Comparison of ENCODE assay signal across 7 mouse cellular contexts in the genomic region with DNA sequence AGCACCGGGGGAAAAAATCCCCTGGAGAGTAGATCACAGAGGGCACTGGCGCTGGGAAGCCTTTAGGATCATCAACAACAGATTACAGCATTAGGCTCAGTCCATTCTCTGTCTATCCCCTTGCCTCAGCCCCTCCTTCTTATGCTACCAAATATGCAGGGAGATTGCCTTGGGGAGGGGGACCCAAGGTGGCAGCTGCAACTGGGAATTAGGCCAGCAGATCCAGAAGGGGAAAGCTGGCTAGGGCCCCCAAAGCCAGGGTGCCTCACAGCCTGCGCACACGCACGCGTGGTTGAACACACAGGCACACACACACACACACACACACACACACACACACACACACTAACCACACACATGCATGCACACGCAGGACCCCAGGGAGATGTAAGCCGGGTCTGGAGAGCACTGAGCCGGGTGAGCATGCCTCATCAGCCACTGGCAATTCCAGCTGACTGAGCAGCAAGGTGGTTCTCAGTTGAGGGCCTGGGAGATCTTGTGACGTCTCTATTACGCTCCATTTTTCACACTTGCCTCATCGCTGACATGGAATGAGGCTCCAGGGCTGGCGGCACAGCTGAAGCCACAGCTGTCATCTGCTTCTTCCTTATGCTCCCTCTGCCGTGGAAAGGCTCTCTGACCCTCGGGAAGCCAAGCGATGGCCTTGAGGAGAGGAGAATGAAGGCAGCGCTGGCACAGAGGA. TPM values are rescaled to one million over a fixed set of nuclear protein-coding genes. Genes with fewer than 3 reads are reported as not detected.
DNase-seq lines count a peak whose midpoint lies in the region; ATAC-seq lines count a peak whose summit lies in the region.

No protein-coding gene starts in this region.

- 42% methylated on average over 17 of the region's 17 CpGs for WGBS in liver, embryonic 11.5 days
- 37% methylated on average over 17 of the region's 17 CpGs for WGBS in heart, embryonic 14.5 days
- 37% methylated on average over 17 of the region's 17 CpGs for WGBS in liver, embryonic 16.5 days (ENCODE audit: insufficient replicate concordance)

- H3K9ac ChIP-seq in liver, embryonic 11.5 days (ENCODE audit: low read depth, low read length) = no peak overlapping the region
- peak overlapping the region; percentile 34; the same call in 1 of the 2 replicates for H3K9ac ChIP-seq in heart, embryonic 14.5 days (ENCODE audit: low read length)
- no peak overlapping the region for H3K9ac ChIP-seq in liver, embryonic 16.5 days (ENCODE audit: low read depth, low read length)

- H3K4me3 ChIP-seq in liver, embryonic 11.5 days (ENCODE audit: low read depth, low read length) = no peak overlapping the region
- H3K4me3 ChIP-seq in heart, embryonic 14.5 days (ENCODE audit: control insufficient read depth in 1 of 2, insufficient read depth in 1 of 2, low read depth in 1 of 2, low read length in 2 of 2) = peak overlapping the region; percentile 4 to 15; a peak in 1 of 4 replicates
- no peak overlapping the region for H3K4me3 ChIP-seq in liver, embryonic 16.5 days (ENCODE audit: low read depth, low read length)

- no peak for DNase-seq in liver, embryonic 11.5 days (ENCODE audit: low spot score)
- no peak for DNase-seq in liver
- DNase-seq in cerebellum, adult 9-11 months = peak; percentile 62
- DNase-seq in adipocyte (ENCODE audit: low spot score) = no peak
- no peak for DNase-seq in ovary, adult 18-20 months (ENCODE audit: low spot score)

- no peak for ATAC-seq in liver, embryonic 11.5 days (replicated peaks; ENCODE audit: low FRiP score)
- ATAC-seq in heart, embryonic 14.5 days (ENCODE audit: insufficient number of reproducible peaks, insufficient read depth, low FRiP score, low read depth) = no peak
- no peak for ATAC-seq in liver, embryonic 16.5 days (ENCODE audit: low read depth)

- H3K4me2 ChIP-seq in liver, embryonic 11.5 days = peak overlapping the region; percentile 62
- H3K4me2 ChIP-seq in heart, embryonic 14.5 days (ENCODE audit: low read length) = peak overlapping the region; percentile 54
- 0 out of 2 replicates have a peak overlapping the region, but pooled peaks have one; percentile 5 for H3K4me2 ChIP-seq in liver, embryonic 16.5 days (ENCODE audit: low read depth, low read length)

- no peak overlapping the region for H3K27ac ChIP-seq in liver, embryonic 11.5 days (ENCODE audit: low read depth, low read length)
- peak overlapping the region in 1 of 2 experiments; percentile 37; a peak in 1 of 4 replicates for H3K27ac ChIP-seq in heart, embryonic 14.5 days (replicated peaks in 1 of 2; ENCODE audit: control insufficient read depth in 1 of 2, insufficient read depth in 1 of 2, low read depth in 2 of 2, low read length in 2 of 2)
- no peak overlapping the region for H3K27ac ChIP-seq in liver, embryonic 16.5 days (ENCODE audit: low read length)

- H3K4me1 ChIP-seq in liver, embryonic 11.5 days (replicated peaks; ENCODE audit: control insufficient read depth, insufficient read depth, low read length) = peaks cover 21% of the 10 kb centered on the region
- H3K4me1 ChIP-seq in heart, embryonic 14.5 days (ENCODE audit: control insufficient read depth in 2 of 2, insufficient read depth in 2 of 2, low read length in 2 of 2) = peaks cover 32 to 37% of the 10 kb centered on the region in 2 experiments
- peaks cover 6% of the 10 kb centered on the region for H3K4me1 ChIP-seq in liver, embryonic 16.5 days (ENCODE audit: control insufficient read depth, low read depth, low read length)

- no peaks in the 10 kb centered on the region for H3K9me3 ChIP-seq in liver, embryonic 11.5 days (ENCODE audit: control insufficient read depth, low read length)
- H3K9me3 ChIP-seq in heart, embryonic 14.5 days (ENCODE audit: control insufficient read depth, low read length) = no peaks in the 10 kb centered on the region; the same call in 1 of the 2 replicates
- H3K9me3 ChIP-seq in liver, embryonic 16.5 days (replicated peaks; ENCODE audit: control insufficient read depth, low read length) = no peaks in the 10 kb centered on the region

- no peaks in the 10 kb centered on the region for H3K36me3 ChIP-seq in liver, embryonic 11.5 days (ENCODE audit: control insufficient read depth, insufficient read depth, low read length)
- no peaks in the 10 kb centered on the region for H3K36me3 ChIP-seq in heart, embryonic 14.5 days (ENCODE audit: control insufficient read depth, insufficient read depth, low read length)
- H3K36me3 ChIP-seq in liver, embryonic 16.5 days (ENCODE audit: control insufficient read depth, insufficient read depth) = no peaks in the 10 kb centered on the region

- H3K27me3 ChIP-seq in liver, embryonic 11.5 days (replicated peaks; ENCODE audit: control insufficient read depth, insufficient read depth, low read length) = peaks cover 37% of the 10 kb centered on the region
- peaks cover 22% of the 10 kb centered on the region for H3K27me3 ChIP-seq in heart, embryonic 14.5 days (ENCODE audit: control insufficient read depth, insufficient read depth, low read length)
- H3K27me3 ChIP-seq in liver, embryonic 16.5 days (ENCODE audit: control insufficient read depth, insufficient read depth, low read depth, low read length) = peaks cover 61% of the 10 kb centered on the region

RNA-seq across cellular contexts. Expression of gene Cabp1, which starts 7.7 kb away (rescaled TPM):
- 0.89 and 1.4 TPM in 2 replicates for polyA plus RNA-seq in liver, embryonic 11.5 days (2014; fragmentation: Nextera tagmentation; extraction: Ambion mirVana)
- polyA plus RNA-seq in heart, embryonic 14.5 days (2014; fragmentation: Nextera tagmentation; extraction: Ambion mirVana) = 0.77 and 0.98 TPM in 2 replicates
- 0.13 and 0.19 TPM in 2 replicates for polyA plus RNA-seq in liver, embryonic 16.5 days (2015; fragmentation: Nextera tagmentation; extraction: Ambion mirVana)

RNA-seq across cellular contexts. Expression of gene Mlec, which starts 28.5 kb away (rescaled TPM):
- polyA plus RNA-seq in liver, embryonic 11.5 days (2014; fragmentation: Nextera tagmentation; extraction: Ambion mirVana) = 56.2 and 59.5 TPM in 2 replicates
- 53.6 and 57.8 TPM in 2 replicates for polyA plus RNA-seq in heart, embryonic 14.5 days (2014; fragmentation: Nextera tagmentation; extraction: Ambion mirVana)
- polyA plus RNA-seq in liver, embryonic 16.5 days (2015; fragmentation: Nextera tagmentation; extraction: Ambion mirVana) = 16.6 and 19.4 TPM in 2 replicates

RNA-seq across cellular contexts. Expression of gene Pop5, which starts 49.1 kb away (rescaled TPM):
- polyA plus RNA-seq in liver, embryonic 11.5 days (2014; fragmentation: Nextera tagmentation; extraction: Ambion mirVana) = 171 and 181 TPM in 2 replicates
- 62.8 and 66.7 TPM in 2 replicates for polyA plus RNA-seq in heart, embryonic 14.5 days (2014; fragmentation: Nextera tagmentation; extraction: Ambion mirVana)
- 68.1 and 74.8 TPM in 2 replicates for polyA plus RNA-seq in liver, embryonic 16.5 days (2015; fragmentation: Nextera tagmentation; extraction: Ambion mirVana)

RNA-seq across cellular contexts. Expression of gene Unc119b, which starts 51.7 kb away (rescaled TPM):
- 26.8 and 27.3 TPM in 2 replicates for polyA plus RNA-seq in liver, embryonic 11.5 days (2014; fragmentation: Nextera tagmentation; extraction: Ambion mirVana)
- 17.5 and 20.5 TPM in 2 replicates for polyA plus RNA-seq in heart, embryonic 14.5 days (2014; fragmentation: Nextera tagmentation; extraction: Ambion mirVana)
- polyA plus RNA-seq in liver, embryonic 16.5 days (2015; fragmentation: Nextera tagmentation; extraction: Ambion mirVana) = 7.7 and 8.1 TPM in 2 replicates

Comparison
In these comparisons a context has a peak if more than half of its experiments do, and no peak if none do; other contexts are left out.
1. H3K4me2 ChIP-seq: peak in every context shown above with its lines; median percentile 62 in liver, embryonic 11.5 days; 54 in heart, embryonic 14.5 days; 5 in liver, embryonic 16.5 days.
2. H3K4me3 ChIP-seq: peak in heart, embryonic 14.5 days (2 of 2); none in liver, embryonic 11.5 days (single experiment) and liver, embryonic 16.5 days (single experiment).